Mouse (Mus musculus) adrenal gland, postnatal 0 days (tissue): ENCODE measurements around the gene B3gnt7. TPM values are rescaled to one million over a fixed set of nuclear protein-coding genes. Genes with fewer than 3 reads are reported as not detected.

Source experiments
- microRNA-seq: library from miRNA; unstranded; fragments of <30 nt; microRNA quantifications from one replicate; pipeline ENCODE4, GENCODE M21; 2016; ENCODE audit warnings: borderline replicate concordance; ENCODE audit not compliant: insufficient number of aligned reads
- polyA plus RNA-seq: library from polyadenylated mRNA; unstranded; fragments of >200 nt; fragmentation: Nextera tagmentation; extraction: Ambion mirVana; gene quantifications from 2 replicates; pipeline ENCODE4 v1.2.1, GENCODE M21; 2015

B3gnt7 gene
- polyA plus RNA-seq, result 1.4 and 2.4 TPM in 2 replicates

DNA sequence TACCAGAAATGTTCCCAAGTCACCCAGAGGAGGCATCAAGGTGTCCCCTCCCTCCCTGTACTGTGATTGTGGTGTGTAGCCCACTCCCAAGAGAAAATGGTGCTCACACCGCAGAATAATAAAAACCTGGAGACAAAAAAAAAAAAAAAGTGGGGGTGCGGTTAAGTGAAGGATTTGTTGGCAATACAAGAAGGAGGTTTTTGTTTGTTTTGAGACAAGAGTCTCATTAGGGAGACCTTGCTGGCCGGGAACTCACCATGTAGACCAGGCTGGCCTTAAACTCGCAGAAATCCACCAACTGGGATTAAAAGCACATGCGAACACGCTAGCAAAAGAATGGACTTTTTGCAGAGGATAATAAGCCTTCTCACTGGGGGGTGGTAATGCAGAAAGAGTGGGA is at the start of gene B3gnt7:
TSS of gene B3gnt7 (plus strand) at position 301 of the 400 bp plus-strand sequence.

Small RNA genes within 50 kb of the gene (microRNA-seq; reads per million reads assigned to microRNA genes)
- gene mmu-mir-3535, result 70.4 reads per million, percentile 38 among the genes with 10 or more reads in this experiment

Other genes starting within 250 kb of the B3gnt7 start
- gene Psmd1, start 238.4 kb upstream of the B3gnt7 start, polyA plus RNA-seq, result 76.6 and 105 TPM in 2 replicates
- 0.48 and 0.93 TPM in 2 replicates for gene Htr2b, start 190.9 kb upstream of the B3gnt7 start, polyA plus RNA-seq
- not detected in 2 replicates for gene Gm21972, start 169.2 kb upstream of the B3gnt7 start, polyA plus RNA-seq
- gene Armc9, start 148.1 kb upstream of the B3gnt7 start, polyA plus RNA-seq, result 11.5 and 16.1 TPM in 2 replicates
- gene Ncl, start 56.6 kb downstream of the B3gnt7 start, polyA plus RNA-seq, result 164 and 231 TPM in 2 replicates
- not detected in 2 replicates for gene Nmur1, start 123.4 kb downstream of the B3gnt7 start, polyA plus RNA-seq
- not detected in 2 replicates for gene Tex44, start 123.5 kb downstream of the B3gnt7 start, polyA plus RNA-seq
- 1,285 and 1,305 TPM in 2 replicates for gene Ptma, start 223.9 kb downstream of the B3gnt7 start, polyA plus RNA-seq